Mouse (Mus musculus) layer of hippocampus, adult 2 months (tissue): ENCODE measurements around the gene Ppwd1. TPM values are rescaled to one million over a fixed set of nuclear protein-coding genes. Genes with fewer than 3 reads are reported as not detected.

Source experiments
- DNase-seq, 2 experiments: peaks; one replicate each; pipeline ENCODE4 v3.0.0; 2022; ENCODE audit warnings: low spot score in 2 of 2
- H3K27ac ChIP-seq: fragments of 200-600 bp; 2 replicates; pipeline ENCODE4 v1.8.1; 2022
- H3K4me3 ChIP-seq: fragments of 200-600 bp; 2 replicates; pipeline ENCODE4 v1.8.1; 2022; ENCODE audit warnings: mild to moderate bottlenecking
- CTCF ChIP-seq: fragments of 200-600 bp; conservative IDR thresholded peaks from 2 replicates; pipeline ENCODE4 v1.8.1; 2022; ENCODE audit warnings: antibody characterized with exemption, mild to moderate bottlenecking, moderate library complexity
- total RNA-seq, 2 experiments: library from RNA; stranded (reverse); gene quantifications; 2 replicates each; pipeline ENCODE4 v1.2.3; 2021

Gene Ppwd1
- total RNA-seq, 2 experiments from 2014 or later: 14.8 to 17.1 TPM

DNA sequence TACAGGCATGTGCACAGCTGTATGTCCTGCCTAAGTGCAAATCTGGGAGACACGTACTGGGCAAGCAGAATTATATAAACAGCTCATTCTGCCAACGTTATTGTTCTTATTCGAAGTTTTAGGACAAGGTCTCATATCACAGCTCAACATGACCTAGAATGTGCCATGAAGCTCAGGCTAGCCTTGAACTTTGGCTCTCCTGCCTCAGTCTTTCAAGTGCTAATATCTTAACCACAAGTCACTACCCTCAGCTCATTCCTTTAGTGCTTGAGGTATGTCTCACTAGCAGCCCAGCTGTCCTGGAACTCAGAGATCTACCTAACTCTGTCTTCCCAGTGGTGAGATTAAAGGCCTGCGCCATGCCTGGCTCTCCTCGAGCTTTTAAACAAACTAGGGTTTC is 56.9 kb downstream of the Ppwd1 start:
- DNase-seq: no peak
- no peak for TF ChIP-seq CTCF
- H3K4me3 ChIP-seq: no peak overlapping the region
- H3K27ac ChIP-seq: no peak overlapping the region

DNA sequence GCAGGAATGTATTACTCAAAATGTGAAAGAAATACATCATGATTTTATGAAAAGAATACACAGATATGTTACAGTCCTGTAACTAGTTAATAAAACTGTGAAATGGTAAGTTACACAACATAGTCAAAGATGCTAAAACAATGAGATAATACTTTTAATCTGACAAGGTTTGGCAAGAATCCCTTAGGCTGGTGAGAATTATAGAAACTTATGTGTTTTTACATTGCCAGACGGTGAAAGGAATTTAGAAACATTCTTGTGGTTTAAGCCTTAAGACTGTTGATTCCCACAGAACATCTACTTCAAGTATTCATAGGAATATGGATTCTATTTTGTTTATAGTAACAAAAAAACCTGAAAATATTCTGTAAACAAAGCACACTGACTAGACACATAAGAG is 73.0 kb downstream of the Ppwd1 start:
- no peak overlapping the region for H3K27ac ChIP-seq
- no peak for DNase-seq
- no peak overlapping the region for H3K4me3 ChIP-seq
- TF ChIP-seq CTCF: no peak

Other genes starting within 250 kb of the Ppwd1 start
- 10 to 100 TPM; 20.6 to 20.7 TPM for gene Nln, start 119.2 kb downstream of the Ppwd1 start, total RNA-seq
- gene Sgtb, start 119.1 kb downstream of the Ppwd1 start, total RNA-seq: 10 to 100 TPM; 72.5 to 81.0 TPM
- gene Trappc13, start 50.4 kb downstream of the Ppwd1 start, total RNA-seq: 10 to 100 TPM; 54.5 to 55.1 TPM
- 10 to 100 TPM; 59.9 to 60.5 TPM for gene Trim23, start 50.0 kb downstream of the Ppwd1 start, total RNA-seq
- gene Cenpk, start 232 bp downstream of the Ppwd1 start, total RNA-seq: 1 to 10 TPM in 1 of 2 experiments, under 1 TPM in 1; 0.76 to 1.3 TPM
- 1 to 10 TPM; 3.8 to 4.6 TPM for gene Adamts6, start 59.0 kb upstream of the Ppwd1 start, total RNA-seq